Mouse (Mus musculus): Measurements from ENCODE around the gene Pdzph1.

The Pdzph1 gene

GRCm38 (mm10) chr17:58991275-58991674 is at the start of gene Pdzph1:
Pdzph1 (minus strand) TSS chr17:58991375.
- no peak for DNase-seq (ENCODE audit: low read depth, low spot score)

GRCm38 (mm10) chr17:59039754-59040153 is 48.6 kb upstream of the Pdzph1 start:
- peak; percentile 52 for DNase-seq (ENCODE audit: low read depth, low spot score)

GRCm38 (mm10) chr17:59033445-59033844 is 42.3 kb upstream of the Pdzph1 start:
- DNase-seq (ENCODE audit: low read depth, low spot score) = no peak

- no peak for DNase-seq (ENCODE audit: low read depth, low spot score)
Observed at GRCm38 (mm10) chr17:59026336-59026735, 35.2 kb upstream of the Pdzph1 start.

- DNase-seq (ENCODE audit: low read depth, low spot score) = no peak
Observed at GRCm38 (mm10) chr17:59024502-59024901, 33.3 kb upstream of the Pdzph1 start.

- DNase-seq (ENCODE audit: low read depth, low spot score) = no peak
Observed at GRCm38 (mm10) chr17:59023971-59024370, 32.8 kb upstream of the Pdzph1 start.

- DNase-seq (ENCODE audit: low read depth, low spot score) = no peak
Observed at GRCm38 (mm10) chr17:59018666-59019065, 27.5 kb upstream of the Pdzph1 start.

GRCm38 (mm10) chr17:59013091-59013459 is 21.9 kb upstream of the Pdzph1 start, which contains the start of gene Nudt12:
Nudt12 (minus strand) TSS chr17:59013372.
- no peak for DNase-seq (ENCODE audit: low read depth, low spot score)

GRCm38 (mm10) chr17:59012421-59013090 is 21.4 kb upstream of the Pdzph1 start:
- DNase-seq (ENCODE audit: low read depth, low spot score) = no peak

- no peak for DNase-seq (ENCODE audit: low read depth, low spot score)
Observed at GRCm38 (mm10) chr17:59011546-59012307, 20.6 kb upstream of the Pdzph1 start.

GRCm38 (mm10) chr17:58973237-58973636 is 17.9 kb downstream of the Pdzph1 start:
- no peak for DNase-seq (ENCODE audit: low read depth, low spot score)

- DNase-seq (ENCODE audit: low read depth, low spot score) = no peak
Observed at GRCm38 (mm10) chr17:58959905-58960304, 31.3 kb downstream of the Pdzph1 start.

- no peak for DNase-seq (ENCODE audit: low read depth, low spot score)
Observed at GRCm38 (mm10) chr17:58957055-58957454, 34.1 kb downstream of the Pdzph1 start.

- no peak for DNase-seq (ENCODE audit: low read depth, low spot score)
Observed at GRCm38 (mm10) chr17:58943015-58943822, 48.0 kb downstream of the Pdzph1 start.

GRCm38 (mm10) chr17:58938598-58938997 is 52.6 kb downstream of the Pdzph1 start:
- no peak for DNase-seq (ENCODE audit: low read depth, low spot score)

- no peak for DNase-seq (ENCODE audit: low read depth, low spot score)
Observed at GRCm38 (mm10) chr17:58937533-58937932, 53.6 kb downstream of the Pdzph1 start.

GRCm38 (mm10) chr17:58932983-58933280 is 58.2 kb downstream of the Pdzph1 start:
- DNase-seq (ENCODE audit: low read depth, low spot score) = no peak

- no peak for DNase-seq (ENCODE audit: low read depth, low spot score)
Observed at GRCm38 (mm10) chr17:58932279-58932982, 58.7 kb downstream of the Pdzph1 start.

- no peak for DNase-seq (ENCODE audit: low read depth, low spot score)
Observed at GRCm38 (mm10) chr17:58924754-58925546, 66.2 kb downstream of the Pdzph1 start.

- no peak for DNase-seq (ENCODE audit: low read depth, low spot score)
Observed at GRCm38 (mm10) chr17:58923901-58924476, 67.2 kb downstream of the Pdzph1 start.

Measured in brain, embryonic 18.5 days (tissue).